Mouse (Mus musculus): Measurements from ENCODE around the gene Ric1. TPM values are rescaled to one million over a fixed set of nuclear protein-coding genes. Genes with fewer than 3 reads are reported as not detected.

Ric1 gene
- polyA plus RNA-seq, 2 experiments = 22.7 to 31.4 TPM

- WGBS = 65% methylated on average over 3 of the region's 3 CpGs
- no peak for ATAC-seq (ENCODE audit: low FRiP score, low read depth)
These were observed 32.2 kb upstream of the Ric1 start for GRCm38 (mm10) chr19:29489785-29490284.

GRCm38 (mm10) chr19:29491467-29491866 lies 30.6 kb upstream of the Ric1 start:
- Histone ChIP-seq H3K4me2 (replicated peaks; ENCODE audit: low read depth, low read length, severe bottlenecking) (no peak overlapping the region), H3K4me3 (replicated peaks; ENCODE audit: low read length) (no peak overlapping the region), H3K9me3 (ENCODE audit: control insufficient read depth, low read length) (no peaks in the 10 kb centered on the region), H3K9ac (ENCODE audit: low read depth, low read length, severe bottlenecking) (no peak overlapping the region), H3K4me1 (ENCODE audit: control insufficient read depth, insufficient read depth, low read length) (no peaks in the 10 kb centered on the region), H3K27ac (replicated peaks; ENCODE audit: low read depth, low read length) (no peak overlapping the region), H3K27me3 (ENCODE audit: control insufficient read depth, insufficient read depth, low read length) (no peaks in the 10 kb centered on the region), H3K36me3 (ENCODE audit: control insufficient read depth, insufficient read depth, low read length) (no peaks in the 10 kb centered on the region)
- 63% methylated on average over 9 of the region's 9 CpGs for WGBS
- TF ChIP-seq POLR2A (IDR thresholded peaks at IDR 0.05; ENCODE audit: borderline replicate concordance, extremely low read depth, insufficient read depth, insufficient read length) = no peak
- DNase-seq (ENCODE audit: low spot score) (no peak), ATAC-seq (ENCODE audit: low FRiP score, low read depth) (no peak)

More at GRCm38 (mm10) chr19:29489785-29490284, 32.2 kb upstream of the Ric1 start:
- Histone ChIP-seq H3K4me1 (ENCODE audit: control insufficient read depth, insufficient read depth, low read length) (no peaks in the 10 kb centered on the region), H3K9me3 (ENCODE audit: control insufficient read depth, low read length) (no peaks in the 10 kb centered on the region), H3K4me3 (replicated peaks; ENCODE audit: low read length) (no peak overlapping the region), H3K36me3 (ENCODE audit: control insufficient read depth, insufficient read depth, low read length) (no peaks in the 10 kb centered on the region), H3K4me2 (replicated peaks; ENCODE audit: low read depth, low read length, severe bottlenecking) (no peak overlapping the region), H3K27me3 (ENCODE audit: control insufficient read depth, insufficient read depth, low read length) (no peaks in the 10 kb centered on the region), H3K9ac (ENCODE audit: low read depth, low read length, severe bottlenecking) (no peak overlapping the region), H3K27ac (replicated peaks; ENCODE audit: low read depth, low read length) (no peak overlapping the region)
- no peak for DNase-seq (ENCODE audit: low spot score)
- TF ChIP-seq POLR2A (IDR thresholded peaks at IDR 0.05; ENCODE audit: borderline replicate concordance, extremely low read depth, insufficient read depth, insufficient read length) = no peak

GRCm38 (mm10) chr19:29494454-29494853 lies 27.6 kb upstream of the Ric1 start:
- DNase-seq (ENCODE audit: low spot score) = no peak
- no peaks in the 10 kb centered on the region for H3K36me3 ChIP-seq (ENCODE audit: control insufficient read depth, insufficient read depth, low read length)
- 71% methylated on average over 4 of the region's 4 CpGs for WGBS
- no peaks in the 10 kb centered on the region for H3K9me3 ChIP-seq (ENCODE audit: control insufficient read depth, low read length)
- no peak overlapping the region for H3K27ac ChIP-seq (replicated peaks; ENCODE audit: low read depth, low read length)
- H3K4me1 ChIP-seq (ENCODE audit: control insufficient read depth, insufficient read depth, low read length) = no peaks in the 10 kb centered on the region
- no peak for ATAC-seq (ENCODE audit: low FRiP score, low read depth)
- no peak for TF ChIP-seq POLR2A (IDR thresholded peaks at IDR 0.05; ENCODE audit: borderline replicate concordance, extremely low read depth, insufficient read depth, insufficient read length)
- H3K4me3 ChIP-seq (replicated peaks; ENCODE audit: low read length) = no peak overlapping the region
- no peak overlapping the region for H3K4me2 ChIP-seq (replicated peaks; ENCODE audit: low read depth, low read length, severe bottlenecking)
- no peak overlapping the region for H3K9ac ChIP-seq (ENCODE audit: low read depth, low read length, severe bottlenecking)
- H3K27me3 ChIP-seq (ENCODE audit: control insufficient read depth, insufficient read depth, low read length) = no peaks in the 10 kb centered on the region

DNA sequence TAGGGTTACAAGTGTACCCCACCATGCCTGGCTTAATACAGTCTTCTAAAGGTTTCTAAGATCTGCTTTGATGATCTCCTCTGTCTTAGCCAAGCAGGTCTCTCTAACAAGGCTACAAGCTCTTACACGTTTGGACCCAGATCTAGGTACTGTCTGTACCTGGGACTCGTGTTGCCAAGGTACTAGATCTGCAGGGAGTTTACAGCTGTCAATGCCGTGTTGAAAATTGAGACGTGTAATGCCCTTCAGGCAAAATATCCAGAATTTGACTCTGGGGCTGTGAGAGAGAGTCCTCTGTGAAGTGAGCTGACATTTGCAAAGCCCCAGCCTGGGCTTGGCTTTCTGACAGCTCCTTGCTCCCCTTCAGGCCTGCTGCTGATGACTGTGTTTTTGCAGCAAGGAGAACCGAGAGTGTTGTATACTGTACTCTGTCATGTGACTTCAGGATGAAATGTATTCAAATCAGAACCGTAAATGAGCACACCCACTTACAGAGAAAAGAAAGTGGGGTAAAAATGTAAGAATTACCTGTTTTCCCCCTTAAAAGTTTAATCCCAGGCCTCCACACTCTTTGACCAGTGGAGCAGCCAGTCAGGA lies 26.0 kb upstream of the Ric1 start:
- Histone ChIP-seq H3K4me2 (replicated peaks; ENCODE audit: low read depth, low read length, severe bottlenecking) (no peak overlapping the region), H3K27ac (replicated peaks; ENCODE audit: low read depth, low read length) (no peak overlapping the region), H3K9me3 (ENCODE audit: control insufficient read depth, low read length) (no peaks in the 10 kb centered on the region), H3K9ac (ENCODE audit: low read depth, low read length, severe bottlenecking) (no peak overlapping the region), H3K4me1 (ENCODE audit: control insufficient read depth, insufficient read depth, low read length) (no peaks in the 10 kb centered on the region), H3K36me3 (ENCODE audit: control insufficient read depth, insufficient read depth, low read length) (no peaks in the 10 kb centered on the region), H3K4me3 (replicated peaks; ENCODE audit: low read length) (no peak overlapping the region), H3K27me3 (ENCODE audit: control insufficient read depth, insufficient read depth, low read length) (no peaks in the 10 kb centered on the region)
- no peak for TF ChIP-seq POLR2A (IDR thresholded peaks at IDR 0.05; ENCODE audit: borderline replicate concordance, extremely low read depth, insufficient read depth, insufficient read length)
- DNase-seq (ENCODE audit: low spot score) (no peak), ATAC-seq (ENCODE audit: low FRiP score, low read depth) (no peak)
- 53% methylated on average over 6 of the region's 6 CpGs for WGBS

DNA sequence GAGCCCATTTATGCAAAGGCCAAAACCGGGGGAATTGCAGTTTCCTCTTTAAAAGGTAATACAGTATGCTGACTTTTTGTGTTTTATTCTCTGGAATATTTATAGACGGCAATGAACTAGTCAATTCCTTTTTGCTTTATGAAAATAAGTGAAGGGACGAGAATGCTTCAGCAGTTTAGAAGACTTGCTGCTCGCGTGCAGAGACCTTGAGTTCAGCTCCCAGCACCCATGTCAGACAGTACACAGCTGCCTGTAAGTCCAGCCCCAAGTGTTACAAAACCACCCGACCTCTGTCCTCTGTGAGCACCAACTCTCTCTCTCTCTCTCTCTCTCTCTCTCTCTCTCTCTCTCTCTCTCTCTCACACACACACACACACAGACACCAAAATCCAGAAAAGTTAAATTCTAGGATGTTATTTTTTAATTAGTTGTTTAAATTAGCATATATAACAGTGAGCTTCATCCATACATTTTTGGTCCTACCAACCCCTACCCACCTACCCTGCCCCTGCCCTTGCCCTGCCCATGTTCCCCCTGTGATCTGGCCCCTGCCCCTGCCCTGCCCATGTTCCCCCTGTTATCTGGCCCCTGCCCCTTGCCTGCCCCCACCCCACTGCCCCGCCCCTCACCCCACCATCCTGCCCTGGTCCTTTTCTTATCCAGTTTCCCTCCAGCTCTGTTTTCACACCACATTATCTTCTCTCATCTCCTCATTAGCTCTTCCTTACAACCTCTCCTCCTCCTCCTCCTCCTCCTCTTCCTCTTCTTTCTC lies 25.1 kb upstream of the Ric1 start:
- Histone ChIP-seq H3K27ac (replicated peaks; ENCODE audit: low read depth, low read length) (no peak overlapping the region), H3K9ac (ENCODE audit: low read depth, low read length, severe bottlenecking) (no peak overlapping the region), H3K4me2 (replicated peaks; ENCODE audit: low read depth, low read length, severe bottlenecking) (no peak overlapping the region), H3K9me3 (ENCODE audit: control insufficient read depth, low read length) (no peaks in the 10 kb centered on the region), H3K4me1 (ENCODE audit: control insufficient read depth, insufficient read depth, low read length) (no peaks in the 10 kb centered on the region), H3K4me3 (replicated peaks; ENCODE audit: low read length) (no peak overlapping the region), H3K27me3 (ENCODE audit: control insufficient read depth, insufficient read depth, low read length) (no peaks in the 10 kb centered on the region), H3K36me3 (ENCODE audit: control insufficient read depth, insufficient read depth, low read length) (no peaks in the 10 kb centered on the region)
- no peak for TF ChIP-seq POLR2A (IDR thresholded peaks at IDR 0.05; ENCODE audit: borderline replicate concordance, extremely low read depth, insufficient read depth, insufficient read length)
- 70% methylated on average over 7 of the region's 7 CpGs for WGBS
- no peak for ATAC-seq (ENCODE audit: low FRiP score, low read depth)
- DNase-seq (ENCODE audit: low spot score) = no peak

All from limb, embryonic 14.5 days (tissue).